Mouse (Mus musculus) induced T-regulatory cell, adult 2 months (primary cell): Measurements from ENCODE around the gene Arhgap44.

Source experiments
- DNase-seq: peaks from one replicate; pipeline ENCODE4 v3.0.0-alpha.2; 2012; ENCODE audit warnings: low read depth

The Arhgap44 gene

GRCm38 (mm10) chr11:65162767-65163120 is at the start of gene Arhgap44:
Gene Arhgap44, minus strand, starts transcription at chr11:65162961.
- no peak for DNase-seq

- no peak for DNase-seq
Measured at GRCm38 (mm10) chr11:65211701-65212100, 48.9 kb upstream of the Arhgap44 start.

GRCm38 (mm10) chr11:65209441-65209840 is 46.7 kb upstream of the Arhgap44 start:
- DNase-seq: no peak

DNA sequence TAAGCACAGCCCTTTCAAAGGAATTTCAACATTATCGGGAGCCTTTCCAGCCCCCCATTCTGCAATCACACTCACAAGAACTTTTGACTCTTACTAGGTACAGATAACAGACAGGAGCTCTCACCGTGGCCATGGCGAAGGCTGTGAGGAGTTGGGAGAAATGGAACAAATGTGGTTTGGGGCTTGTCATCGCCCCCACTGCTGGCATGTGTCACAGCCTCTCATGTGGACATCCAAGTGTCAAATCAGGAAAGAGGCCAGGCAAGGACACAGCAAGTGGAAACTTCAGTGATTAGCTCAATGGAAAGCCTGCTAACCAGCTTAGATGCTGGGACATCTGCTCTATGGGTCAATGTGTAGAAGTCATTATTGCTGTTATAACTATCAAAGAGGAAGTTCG is 42.5 kb upstream of the Arhgap44 start:
- DNase-seq: no peak

DNA sequence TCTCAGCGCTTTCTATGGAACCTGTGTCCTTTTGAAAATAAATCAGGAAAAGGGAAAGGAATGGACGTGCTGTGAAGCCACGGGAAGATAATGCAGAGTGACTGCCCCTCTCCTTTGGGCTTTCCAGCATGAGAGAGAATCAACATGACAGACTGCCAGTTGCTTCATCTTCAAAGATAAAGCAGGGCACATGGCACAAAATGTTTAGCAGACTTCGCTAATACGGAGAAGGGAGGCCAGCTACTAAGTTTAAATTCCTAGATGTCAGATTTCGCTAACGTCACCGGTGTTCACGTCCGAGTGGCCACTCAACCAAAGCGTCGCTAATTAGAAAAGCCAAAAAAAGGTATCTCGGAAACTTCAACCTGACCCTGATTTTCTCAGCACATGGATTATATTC is 41.9 kb upstream of the Arhgap44 start:
- DNase-seq: no peak

GRCm38 (mm10) chr11:65203020-65203419 is 40.3 kb upstream of the Arhgap44 start:
- no peak for DNase-seq

- DNase-seq: no peak
Measured at GRCm38 (mm10) chr11:65202236-65202635, 39.5 kb upstream of the Arhgap44 start.

DNA sequence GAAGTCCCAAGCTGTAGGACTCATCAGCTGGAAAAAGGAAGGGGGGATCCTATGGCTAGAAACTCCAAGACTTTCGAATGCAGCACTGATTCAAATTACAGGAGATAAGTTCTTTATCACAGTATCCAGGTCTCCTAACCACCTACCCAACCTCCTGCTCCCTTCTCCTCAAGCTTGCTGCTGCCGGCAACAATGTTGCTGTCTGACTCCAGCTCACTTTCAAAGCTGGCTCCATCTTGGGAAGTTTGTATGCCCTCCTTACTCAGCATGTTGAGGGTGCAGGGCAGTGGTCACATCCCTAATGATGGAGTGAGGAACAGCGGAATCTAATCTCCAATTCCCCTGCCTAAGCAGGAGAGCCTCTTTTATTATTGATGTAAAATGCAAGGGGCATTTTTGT is 35.3 kb upstream of the Arhgap44 start:
- DNase-seq: no peak

GRCm38 (mm10) chr11:65197280-65197679 is 34.5 kb upstream of the Arhgap44 start:
- peak; percentile 39 for DNase-seq

DNA sequence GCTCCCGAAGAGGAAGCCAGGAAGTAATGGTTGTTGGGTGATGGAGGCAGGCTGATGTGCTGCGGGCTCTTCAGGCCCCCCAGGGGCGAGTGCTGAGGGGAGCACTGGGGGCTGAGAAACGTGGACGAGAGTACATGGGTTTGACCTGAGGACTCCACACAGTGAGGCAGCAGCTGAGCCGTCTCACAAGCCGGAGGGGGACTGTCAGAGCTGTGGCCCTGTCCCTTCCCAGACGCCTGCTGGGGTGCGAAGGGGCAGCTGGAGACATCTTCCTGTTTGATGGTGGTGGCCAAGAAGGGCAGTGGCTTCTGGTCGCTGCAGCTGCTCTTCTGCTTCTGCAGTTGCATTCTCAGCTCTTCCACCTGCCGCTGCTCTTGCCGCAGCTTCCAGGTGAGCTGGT is 24.2 kb upstream of the Arhgap44 start:
- no peak for DNase-seq

GRCm38 (mm10) chr11:65185114-65185513 is 22.4 kb upstream of the Arhgap44 start:
- DNase-seq: no peak

- DNase-seq: no peak
Measured at GRCm38 (mm10) chr11:65170121-65170750, 7.5 kb upstream of the Arhgap44 start.

- no peak for DNase-seq
Measured at GRCm38 (mm10) chr11:65161881-65162766, 637 bp downstream of the Arhgap44 start.

GRCm38 (mm10) chr11:65160991-65161880 is 1.5 kb downstream of the Arhgap44 start:
- no peak for DNase-seq

- DNase-seq: no peak
Measured at GRCm38 (mm10) chr11:65159791-65160190, 3.0 kb downstream of the Arhgap44 start, which contains the start of gene 1700086D15Rik. Gene 1700086D15Rik, minus strand, starts transcription at chr11:65159891.

GRCm38 (mm10) chr11:65158658-65158990 is 4.1 kb downstream of the Arhgap44 start:
- no peak for DNase-seq

- no peak for DNase-seq
Measured at GRCm38 (mm10) chr11:65157966-65158657, 4.6 kb downstream of the Arhgap44 start.

DNA sequence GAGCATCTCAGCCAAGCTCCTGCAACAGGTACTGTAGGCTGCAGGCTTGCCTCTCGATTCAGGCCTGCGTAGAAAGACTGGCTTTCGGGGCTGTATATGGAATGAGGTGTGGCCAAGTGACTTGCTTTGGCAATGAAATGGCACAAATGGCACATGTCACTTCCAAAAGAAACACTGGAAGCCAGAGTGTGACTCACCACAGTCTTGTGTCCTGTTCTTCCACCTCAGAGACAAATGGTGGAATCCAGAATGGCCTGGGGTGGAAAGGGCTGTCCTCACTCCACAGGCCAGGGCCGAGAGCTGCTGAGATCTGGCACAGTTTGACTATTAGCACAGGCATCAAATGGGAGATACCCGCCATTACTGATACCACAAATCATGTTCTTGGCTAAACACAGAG is 9.8 kb downstream of the Arhgap44 start:
- no peak for DNase-seq

GRCm38 (mm10) chr11:65148441-65148840 is 14.3 kb downstream of the Arhgap44 start:
- no peak for DNase-seq

DNA sequence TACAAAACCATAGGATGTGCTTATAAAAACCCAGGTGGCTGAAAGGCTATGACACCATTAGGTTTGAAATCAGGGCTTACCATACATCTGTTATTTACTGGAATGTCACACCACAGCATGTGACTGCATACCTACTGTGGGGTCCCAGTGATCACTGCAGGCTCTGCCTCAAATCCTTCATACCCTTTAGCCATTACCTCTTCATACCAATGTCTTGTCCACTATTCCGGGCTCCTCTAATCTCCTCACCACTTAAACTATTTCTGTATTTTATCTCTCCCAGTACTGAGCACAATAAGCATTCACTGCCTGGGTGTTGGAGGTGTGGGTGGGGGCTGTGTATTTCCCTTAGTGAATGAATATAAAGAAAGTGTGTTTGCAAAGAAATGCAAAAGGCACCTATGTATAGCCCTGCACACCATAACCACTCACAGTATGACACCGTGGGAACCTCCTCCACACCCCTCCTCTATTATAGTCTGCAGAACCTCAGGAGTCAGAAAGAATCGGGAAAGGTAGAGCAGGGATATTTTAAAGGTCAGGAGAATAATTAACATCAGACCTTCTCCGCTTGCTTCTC is 19.8 kb downstream of the Arhgap44 start:
- DNase-seq: no peak

DNA sequence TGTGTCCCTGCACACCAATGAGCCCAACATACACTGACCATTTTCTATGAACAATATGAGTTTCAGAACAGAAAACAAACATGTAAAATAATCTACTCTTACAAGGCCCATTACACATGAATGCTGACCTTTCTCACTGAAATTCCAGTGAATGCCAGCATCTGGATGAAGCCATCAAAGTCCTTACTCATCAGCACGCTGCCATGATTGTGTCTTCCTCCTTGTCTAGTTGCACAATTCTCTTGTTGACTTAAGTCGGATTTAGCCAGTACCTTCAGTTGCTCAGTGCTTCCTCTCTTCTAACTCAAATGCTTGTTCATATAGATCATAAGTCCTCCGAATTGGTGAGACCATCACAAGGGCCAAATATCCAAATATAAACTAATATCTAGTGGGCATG is 23.7 kb downstream of the Arhgap44 start:
- no peak for DNase-seq
